Mouse (Mus musculus): ENCODE measurements at regions not wholly inside any gene's neighbourhood (a gene's known extent, or its start where the extent isn't known, plus 50 kb on each side); places are given as distances from the start of the nearest gene placed in this dataset.
A peak's percentile ranks its signal among the peaks of the same experiment; 100 is the strongest.

- no peak for DNase-seq (ENCODE audit: low spot score in 2 of 2)
Measured at GRCm38 (mm10) chr3:104343096-104343495, 122.9 kb upstream of the Magi3 start.

- no peak for DNase-seq (ENCODE audit: low spot score in 2 of 2)
Measured at GRCm38 (mm10) chr3:104342220-104342619, 122.0 kb upstream of the Magi3 start.

- DNase-seq (ENCODE audit: low spot score in 2 of 2): no peak
Measured at GRCm38 (mm10) chr3:104340331-104340730, 120.2 kb upstream of the Magi3 start.

- DNase-seq (ENCODE audit: low spot score in 2 of 2): no peak
Measured at GRCm38 (mm10) chr3:104336867-104337266, 116.7 kb upstream of the Magi3 start.

- peak in 1 of 2 experiments; percentile 17 for DNase-seq (ENCODE audit: low spot score in 2 of 2)
Measured at GRCm38 (mm10) chr3:104336308-104336707, 116.1 kb upstream of the Magi3 start.

GRCm38 (mm10) chr3:104334760-104335159, 114.6 kb upstream of the Magi3 start:
- DNase-seq (ENCODE audit: low spot score in 2 of 2): no peak

GRCm38 (mm10) chr3:104333345-104333744, 113.2 kb upstream of the Magi3 start:
- no peak for DNase-seq (ENCODE audit: low spot score in 2 of 2)

GRCm38 (mm10) chr3:104330646-104331045, 110.5 kb upstream of the Magi3 start:
- no peak for DNase-seq (ENCODE audit: low spot score in 2 of 2)

- no peak for DNase-seq (ENCODE audit: low spot score in 2 of 2)
Measured at GRCm38 (mm10) chr3:104327829-104328228, 107.7 kb upstream of the Magi3 start.

- DNase-seq (ENCODE audit: low spot score in 2 of 2): no peak
Measured at GRCm38 (mm10) chr3:104327034-104327729, 107.0 kb upstream of the Magi3 start.

- no peak for DNase-seq (ENCODE audit: low spot score in 2 of 2)
Measured at GRCm38 (mm10) chr3:104322591-104322990, 102.4 kb upstream of the Magi3 start.

- no peak for DNase-seq (ENCODE audit: low spot score in 2 of 2)
Measured at GRCm38 (mm10) chr3:104320404-104320803, 100.2 kb upstream of the Magi3 start.

GRCm38 (mm10) chr3:104319377-104319776, 99.2 kb upstream of the Magi3 start:
- no peak for DNase-seq (ENCODE audit: low spot score in 2 of 2)

GRCm38 (mm10) chr3:104318911-104319310, 98.7 kb upstream of the Magi3 start:
- DNase-seq (ENCODE audit: low spot score in 2 of 2): peak; percentile 58 to 64

GRCm38 (mm10) chr3:104317528-104317927, 97.4 kb upstream of the Magi3 start:
- no peak for DNase-seq (ENCODE audit: low spot score in 2 of 2)

- no peak for DNase-seq (ENCODE audit: low spot score in 2 of 2)
Measured at GRCm38 (mm10) chr3:104313063-104313462, 92.9 kb upstream of the Magi3 start.

GRCm38 (mm10) chr3:104306961-104307360, 86.8 kb upstream of the Magi3 start:
- DNase-seq (ENCODE audit: low spot score in 2 of 2): no peak

GRCm38 (mm10) chr3:104305904-104306563, 85.9 kb upstream of the Magi3 start:
- no peak for DNase-seq (ENCODE audit: low spot score in 2 of 2)

- no peak for DNase-seq (ENCODE audit: low spot score in 2 of 2)
Measured at GRCm38 (mm10) chr3:104303577-104303976, 83.4 kb upstream of the Magi3 start.

- DNase-seq (ENCODE audit: low spot score in 2 of 2): no peak
Measured at GRCm38 (mm10) chr3:104300201-104300600, 80.0 kb upstream of the Magi3 start.

GRCm38 (mm10) chr3:104298878-104299277, 78.7 kb upstream of the Magi3 start:
- DNase-seq (ENCODE audit: low spot score in 2 of 2): no peak

- DNase-seq (ENCODE audit: low spot score in 2 of 2): no peak
Measured at GRCm38 (mm10) chr3:104298409-104298808, 78.2 kb upstream of the Magi3 start.

GRCm38 (mm10) chr3:104297112-104297511, 76.9 kb upstream of the Magi3 start:
- DNase-seq (ENCODE audit: low spot score in 2 of 2): no peak
